Mouse (Mus musculus) embryo, embryonic 10 days (tissue): ENCODE data around the gene Masp1.

Experiments
- DNase-seq: peaks from one replicate; pipeline ENCODE4 v3.0.0-alpha.2; 2015; ENCODE audit warnings: low spot score

Masp1 gene

DNA sequence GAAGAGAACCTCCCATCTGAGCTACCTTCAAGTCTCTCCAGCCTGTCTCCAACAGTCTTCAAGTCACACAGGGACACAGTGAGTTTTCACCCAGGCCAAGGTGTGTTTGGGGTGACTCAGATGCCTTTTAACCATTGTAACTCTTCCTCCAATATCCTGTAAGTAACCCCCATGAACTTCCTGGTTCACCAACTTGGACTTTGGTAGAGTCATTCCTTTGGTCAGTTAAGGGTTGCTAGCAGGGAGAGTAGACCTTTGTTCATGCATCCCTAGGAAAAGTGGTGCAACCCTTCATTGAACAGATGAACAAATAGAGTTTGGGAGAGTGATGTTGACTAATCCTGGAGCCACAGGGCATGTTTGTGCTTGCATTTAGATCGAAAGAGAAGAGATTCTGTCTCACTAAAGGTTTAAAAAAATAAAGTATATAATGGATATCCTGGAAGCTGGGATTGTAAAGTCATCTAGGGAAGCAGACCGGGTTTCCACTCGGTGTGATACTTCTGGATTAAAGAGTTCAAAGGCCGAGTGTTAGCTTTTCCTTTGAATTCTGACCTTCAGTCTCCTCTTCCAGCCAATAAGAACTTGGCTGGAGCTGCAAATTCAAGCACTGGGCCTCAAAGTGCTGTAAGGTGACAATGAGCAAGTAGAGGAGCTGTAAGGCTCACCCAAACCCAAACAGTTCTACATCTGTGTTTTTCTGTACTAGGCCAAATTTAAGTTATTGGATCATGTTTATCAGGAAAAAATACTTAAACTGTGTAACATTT lies 9.3 kb downstream of the Masp1 start:
- no peak for DNase-seq

DNA sequence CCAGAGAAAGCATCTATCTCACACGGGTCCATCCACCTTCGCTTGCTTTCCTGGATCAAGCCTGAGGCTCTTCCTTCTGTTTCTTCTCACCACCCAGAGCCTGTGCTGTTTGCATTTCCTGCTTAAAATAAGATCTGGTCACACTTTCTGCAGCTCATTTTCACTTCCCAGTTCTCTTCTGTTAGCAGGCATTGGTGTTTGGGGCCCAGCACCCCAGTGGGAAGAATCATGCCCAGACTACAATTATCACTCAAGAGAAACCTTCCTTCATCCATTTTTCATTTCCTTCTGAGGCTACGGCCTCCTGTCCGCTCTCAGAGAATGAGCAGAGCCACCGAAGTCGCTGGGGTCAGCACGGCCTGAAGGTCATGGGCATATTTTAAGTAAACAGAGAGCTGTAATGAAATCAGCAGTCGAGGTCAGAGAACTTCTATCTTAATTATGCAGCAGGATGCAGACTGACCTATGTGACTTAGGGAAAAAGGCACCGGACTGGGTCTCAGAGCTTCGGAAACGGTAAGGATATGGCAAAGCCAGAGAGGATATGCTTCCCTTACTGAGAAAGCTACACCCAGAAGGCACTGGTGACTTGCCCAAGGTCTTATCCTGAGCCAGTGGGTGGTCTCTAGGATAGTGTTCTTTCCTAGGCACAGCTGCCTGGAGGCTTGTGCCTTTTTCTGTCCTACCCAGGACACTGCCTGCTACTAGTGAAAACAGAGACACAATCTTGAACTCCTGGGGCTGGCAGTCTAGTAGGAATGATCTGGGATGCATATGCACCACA lies 14.5 kb downstream of the Masp1 start:
- DNase-seq, result peak; percentile 37

DNA sequence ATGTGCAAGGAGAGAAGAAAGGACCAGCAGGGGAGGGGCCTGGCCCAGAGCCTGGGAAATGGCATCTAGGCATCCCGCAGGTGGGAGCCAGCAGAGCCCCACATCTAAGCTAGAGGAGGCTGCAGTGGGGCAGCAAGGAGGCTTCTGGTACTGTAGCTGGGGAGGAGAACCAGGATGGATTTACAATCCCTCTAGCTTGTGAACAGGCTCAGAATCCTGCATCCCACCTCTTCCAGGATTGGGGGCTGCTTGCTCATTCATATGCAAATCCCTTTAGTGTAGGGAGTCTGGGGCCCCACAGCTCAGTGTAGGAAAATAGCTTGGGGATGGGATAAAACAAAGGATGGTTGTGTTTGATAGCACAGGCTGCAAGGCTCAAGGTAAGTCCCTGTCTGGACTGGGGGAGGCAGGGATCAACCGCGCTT lies 16.3 kb downstream of the Masp1 start:
- DNase-seq, result peak; percentile 26

DNA sequence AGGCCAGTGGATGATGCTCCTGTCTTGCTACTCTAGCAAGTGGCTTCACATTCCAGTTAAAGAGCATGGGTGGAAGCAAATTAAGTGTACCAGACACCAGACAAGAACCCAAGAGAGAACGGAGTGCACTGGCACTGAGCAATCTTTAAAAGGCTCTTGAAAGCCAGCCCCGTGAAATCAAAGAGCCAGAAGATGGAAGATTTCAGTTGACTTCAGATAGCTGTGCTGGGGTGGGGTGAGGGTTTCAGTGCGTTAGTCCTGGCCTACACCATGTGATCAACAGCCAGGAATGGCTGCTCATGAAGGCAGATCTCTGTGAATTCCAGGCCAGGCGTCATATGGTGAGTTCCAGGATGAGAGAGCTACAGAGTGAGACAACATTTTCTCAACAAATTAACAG lies 17.3 kb downstream of the Masp1 start:
- no peak for DNase-seq

DNA sequence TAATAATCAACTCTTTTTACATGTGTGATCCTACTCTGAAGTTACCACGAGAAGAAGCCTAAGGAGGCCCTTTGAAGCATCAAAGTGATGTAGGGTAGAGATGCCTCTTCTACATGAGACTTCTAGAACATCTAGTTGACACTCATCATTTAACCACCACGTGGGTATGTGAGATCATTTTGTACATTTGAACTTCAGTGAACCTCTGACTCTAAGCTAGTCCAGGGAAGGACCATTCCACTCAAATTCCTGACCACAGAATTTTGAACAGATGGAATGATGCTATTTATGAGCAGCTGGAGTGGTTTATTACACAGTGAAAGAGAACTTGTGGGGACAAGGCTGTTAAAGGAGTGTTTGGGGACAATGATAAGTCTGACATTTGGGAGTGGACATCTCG lies 18.1 kb downstream of the Masp1 start:
- no peak for DNase-seq

DNA sequence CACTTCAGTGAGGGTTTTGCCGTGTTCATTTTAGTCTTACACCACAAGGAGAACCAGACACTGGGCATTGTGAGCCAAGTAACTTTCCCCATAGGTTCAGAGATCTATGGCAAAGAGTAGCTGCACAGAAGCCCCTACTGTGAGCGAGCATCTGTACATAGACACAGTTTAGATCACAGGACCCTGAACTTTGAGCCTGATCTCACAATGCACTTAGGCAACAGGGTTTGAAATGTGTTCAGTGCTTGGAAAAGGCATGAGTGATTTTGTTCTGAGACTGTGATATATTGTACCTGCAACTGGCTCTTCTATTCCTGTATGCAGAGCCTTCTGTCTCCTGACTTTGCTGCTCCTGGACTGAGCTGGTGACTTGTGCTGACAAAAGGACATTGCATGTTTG lies 19.3 kb downstream of the Masp1 start:
- no peak for DNase-seq

DNA sequence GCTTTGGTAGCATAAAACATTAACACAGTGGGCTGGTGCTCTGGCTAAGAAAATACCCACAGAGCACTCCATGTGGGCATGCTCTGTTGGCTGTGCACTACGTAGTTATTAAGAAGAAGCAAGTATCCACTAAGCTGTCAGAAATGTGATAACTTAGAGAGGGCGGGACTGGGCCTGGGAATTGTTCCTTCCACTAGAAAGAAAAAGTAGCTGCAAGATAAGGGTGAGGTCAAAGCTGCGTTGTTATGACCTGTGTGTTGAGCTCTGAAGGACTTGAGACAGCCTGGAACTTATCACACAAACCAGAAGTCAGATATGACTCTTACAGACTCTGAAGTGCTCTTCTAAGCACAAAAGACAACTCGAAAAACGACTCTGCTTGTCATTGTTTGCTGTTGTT lies 20.1 kb downstream of the Masp1 start:
- DNase-seq, result no peak

DNA sequence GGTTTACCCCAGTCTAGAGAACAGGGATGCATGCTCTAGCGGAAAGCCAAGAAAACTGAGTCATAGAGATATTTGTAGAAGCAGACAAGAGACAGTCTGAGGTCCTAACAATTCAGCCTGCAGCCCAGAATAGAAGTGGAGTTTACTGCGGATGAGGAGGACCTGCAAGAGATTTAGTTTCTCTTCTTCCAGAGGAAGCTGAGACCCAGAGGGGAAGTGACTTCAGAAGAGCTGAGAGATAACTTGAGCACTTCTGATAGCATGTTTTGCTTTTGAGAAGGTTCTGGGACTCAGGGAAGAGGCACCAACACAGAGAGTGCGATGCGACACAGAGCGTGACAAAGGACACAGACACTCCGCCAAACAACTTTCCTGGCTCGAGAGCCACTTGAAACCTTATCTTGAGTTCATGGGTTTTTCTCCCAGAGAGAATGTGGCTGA lies 21.9 kb downstream of the Masp1 start:
- no peak for DNase-seq

DNA sequence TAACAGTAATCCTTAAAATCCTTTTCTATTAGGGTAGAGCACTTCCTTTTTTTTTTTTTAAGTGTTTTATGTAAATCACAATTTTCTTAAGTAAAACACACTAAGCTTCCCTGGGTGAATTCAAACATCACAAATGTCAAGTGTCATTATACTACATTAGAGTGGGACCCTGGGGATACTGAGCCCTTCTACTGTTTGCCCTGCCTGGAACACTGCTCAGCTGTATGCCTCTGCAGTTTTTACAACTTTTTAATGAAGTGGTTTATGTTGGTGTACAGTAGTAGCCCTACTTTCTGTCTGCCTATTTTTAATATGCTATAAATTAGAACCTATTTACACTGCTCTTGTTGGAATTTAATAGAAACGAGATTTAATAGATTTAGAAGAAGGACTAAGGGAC lies 22.7 kb downstream of the Masp1 start:
- DNase-seq, result no peak

DNA sequence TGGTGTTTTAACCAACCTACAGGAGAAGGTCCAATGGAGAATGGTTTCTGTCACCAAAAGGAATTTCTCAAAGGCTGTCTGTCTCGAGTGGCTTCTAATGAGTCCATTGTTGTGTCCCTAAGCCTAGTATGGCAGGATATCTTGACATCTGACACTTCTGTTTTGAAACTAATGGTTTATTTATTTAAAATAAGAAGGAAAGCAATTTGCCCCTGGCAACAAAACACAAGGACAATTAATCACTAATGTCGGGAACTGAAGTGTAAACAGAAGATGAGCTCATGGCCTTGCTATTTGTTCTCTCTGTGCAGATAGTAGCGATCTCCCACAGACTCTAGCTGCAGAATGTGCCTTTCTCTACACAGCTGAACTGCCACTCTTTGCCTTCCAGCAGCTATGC lies 23.2 kb downstream of the Masp1 start:
- DNase-seq, result peak; percentile 71

DNA sequence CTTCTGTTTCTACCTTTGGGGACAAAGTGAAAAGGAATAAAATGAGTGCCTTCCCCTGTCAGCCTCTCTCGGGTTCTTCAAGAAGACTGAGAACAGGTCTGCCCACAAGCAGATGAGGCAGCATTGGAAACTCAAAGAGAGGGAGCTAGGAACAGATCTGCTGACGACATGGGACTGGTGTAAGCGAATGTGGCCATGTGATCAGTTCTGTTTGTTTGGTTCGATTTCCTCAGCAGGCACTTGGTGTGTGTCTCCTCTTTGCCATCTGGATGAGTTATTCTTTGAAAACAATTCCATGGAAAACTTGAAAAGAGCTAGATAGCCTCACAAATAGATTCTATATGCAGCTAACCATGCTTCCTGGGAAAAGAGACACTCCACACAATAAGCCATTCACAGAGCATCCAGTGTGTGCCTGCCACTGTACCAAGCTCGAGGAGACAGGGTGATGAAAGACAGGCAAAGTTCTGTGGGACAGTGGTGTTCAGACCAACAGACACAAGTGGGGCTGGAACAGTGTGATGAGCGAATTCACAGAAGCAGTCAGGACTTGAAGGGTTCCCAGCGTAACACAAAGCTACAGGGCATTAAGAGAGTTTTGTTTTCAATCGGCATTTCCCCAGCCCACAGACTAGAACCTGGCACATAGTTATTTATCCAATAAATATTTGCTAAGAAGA lies 24.2 kb downstream of the Masp1 start:
- no peak for DNase-seq

DNA sequence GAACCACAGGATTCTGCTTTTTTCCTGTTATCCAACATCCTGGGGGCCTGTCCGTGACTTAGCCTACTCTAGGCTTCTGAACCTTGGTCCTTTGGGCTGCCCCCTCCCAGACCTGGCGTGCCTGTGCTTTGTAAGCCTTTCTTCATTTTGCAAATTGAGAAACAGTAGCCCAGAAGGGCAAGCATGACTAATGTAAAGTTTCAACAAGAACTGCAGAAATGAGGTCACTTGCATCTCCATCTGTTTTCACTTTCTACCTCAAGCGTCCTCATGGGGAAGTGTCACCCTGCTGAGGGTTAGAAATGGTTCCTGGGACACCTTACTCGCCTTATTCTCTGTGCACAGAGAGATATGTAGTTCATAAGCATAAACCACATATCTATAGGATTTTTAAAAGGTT lies 27.8 kb downstream of the Masp1 start:
- no peak for DNase-seq

DNA sequence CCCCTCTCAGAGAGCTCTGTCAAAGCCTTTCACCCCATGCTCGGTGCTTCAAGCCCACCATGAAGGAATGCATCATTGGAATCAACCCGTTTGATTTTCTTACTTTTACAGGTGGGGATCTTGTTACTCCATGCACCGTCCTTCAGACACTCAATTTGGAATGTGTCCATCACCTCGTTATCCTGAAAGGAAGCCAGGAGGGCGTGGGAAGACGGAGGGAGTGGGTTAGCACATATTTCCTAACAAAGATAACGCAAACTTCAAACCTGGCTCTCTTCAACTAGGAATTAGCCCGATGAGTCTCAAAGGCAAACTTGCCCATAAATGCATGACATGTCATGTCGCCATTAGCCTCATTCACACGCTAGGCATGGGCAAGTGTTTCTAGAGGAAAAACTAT lies 37.3 kb downstream of the Masp1 start:
- no peak for DNase-seq

DNA sequence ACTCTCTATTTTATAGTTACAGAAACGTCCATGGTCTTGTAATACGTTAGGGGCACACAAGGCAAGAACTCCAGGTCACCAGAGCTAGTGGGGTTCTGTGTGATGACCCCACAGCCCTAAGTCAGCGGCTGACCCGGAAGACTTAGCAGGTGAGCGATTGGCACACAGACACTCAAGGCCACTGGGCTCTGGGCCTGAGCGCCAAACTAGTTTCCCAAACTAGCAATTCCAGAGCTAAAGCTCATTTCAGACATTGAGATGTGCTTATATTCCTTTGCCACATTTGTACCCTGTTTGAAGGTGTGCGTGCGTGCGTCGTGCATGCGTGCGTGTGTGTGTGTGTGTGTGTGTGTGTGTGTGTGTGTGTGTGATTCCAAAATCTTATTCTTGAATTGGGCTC lies 37.8 kb downstream of the Masp1 start:
- DNase-seq, result no peak

DNA sequence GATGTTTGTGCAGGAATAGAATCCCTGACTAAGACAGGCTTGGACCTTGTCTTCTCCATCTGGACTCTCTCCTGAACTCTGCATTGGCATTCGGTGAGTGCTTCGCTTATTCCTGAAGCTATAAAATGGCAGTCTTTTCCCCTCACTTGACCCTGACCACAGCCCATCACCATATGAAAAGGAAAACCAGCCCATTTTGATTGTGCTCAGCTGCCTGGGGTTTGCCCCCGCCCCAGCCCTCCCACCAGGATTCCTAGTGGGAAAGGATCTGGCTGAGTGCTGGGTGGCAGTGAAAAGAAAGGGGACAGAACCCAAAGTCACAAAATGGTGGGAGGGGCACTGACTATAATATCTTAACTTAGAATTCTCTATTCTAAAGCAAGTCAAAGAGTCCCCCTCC lies 38.4 kb downstream of the Masp1 start:
- DNase-seq, result no peak

DNA sequence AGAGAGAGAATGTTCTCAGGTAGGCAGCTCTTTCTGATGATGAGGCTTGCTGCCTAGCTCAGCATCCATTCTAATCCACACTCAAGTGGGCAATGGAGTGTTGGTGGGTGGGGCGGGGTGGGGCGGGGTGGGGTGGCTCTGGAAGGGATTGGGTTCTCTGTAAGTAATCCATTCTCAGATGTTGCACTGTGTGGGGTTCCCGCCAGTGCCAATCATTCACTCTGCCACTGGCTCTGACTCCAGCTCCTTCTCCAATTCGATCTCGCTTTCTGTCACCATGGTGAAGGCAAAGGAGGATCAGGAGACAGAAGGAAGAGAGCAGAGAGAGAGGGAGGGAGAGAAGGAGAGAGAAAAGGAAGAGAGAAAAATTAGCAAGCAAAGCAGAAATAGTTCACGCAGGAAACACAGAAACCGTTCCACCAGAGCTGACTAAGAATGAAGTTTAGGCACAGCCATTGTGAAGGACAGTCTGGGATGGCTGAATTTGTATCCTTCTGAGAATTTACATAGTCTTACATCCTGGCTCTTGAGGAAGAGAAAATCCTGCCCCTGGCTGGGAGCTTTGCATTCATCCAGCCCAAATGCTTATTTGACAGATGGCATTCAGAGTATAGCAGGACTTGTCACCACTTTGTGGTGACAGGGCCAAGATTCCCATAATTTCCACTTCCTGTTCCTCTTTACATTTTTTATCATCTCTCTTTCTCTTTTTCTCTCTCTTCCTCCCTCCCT lies 40.6 kb downstream of the Masp1 start:
- no peak for DNase-seq

DNA sequence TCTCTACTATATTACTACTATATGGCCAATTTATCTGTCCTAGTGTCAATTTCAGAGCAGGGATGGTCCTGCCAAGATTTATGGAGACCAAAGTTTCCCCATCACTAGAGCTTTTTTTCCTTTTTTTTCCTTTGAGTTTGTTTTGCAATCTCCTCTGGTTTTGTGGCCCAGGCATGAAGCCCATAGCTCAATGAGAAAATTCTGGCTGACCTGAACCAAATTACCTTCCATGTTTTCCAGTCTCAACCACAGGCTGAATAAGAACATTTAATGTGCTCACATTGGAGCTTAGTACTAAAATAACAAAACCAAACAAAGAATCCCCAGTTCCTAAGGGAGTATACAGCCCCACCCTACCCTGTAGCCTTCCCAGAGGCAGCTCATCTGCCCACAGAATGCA lies 44.0 kb downstream of the Masp1 start:
- DNase-seq, result no peak

DNA sequence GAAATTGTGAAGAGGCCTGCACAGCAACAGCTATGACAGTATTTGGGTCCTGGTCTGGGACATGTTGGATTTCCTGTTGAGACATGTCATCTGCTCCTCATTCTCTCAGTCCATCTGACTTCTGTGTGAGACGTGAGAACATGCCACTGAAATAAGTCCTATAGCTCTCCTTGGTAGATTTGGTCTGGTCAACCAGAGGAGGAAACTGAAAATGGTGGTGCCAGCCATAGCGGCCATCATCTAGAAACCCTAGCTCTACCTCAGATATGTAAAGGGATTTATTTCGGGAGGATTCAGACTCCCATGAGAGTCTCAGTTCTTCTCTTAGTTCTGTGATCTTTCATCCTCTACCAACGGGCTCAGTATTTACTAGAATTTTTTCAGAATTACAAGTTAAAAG lies 45.0 kb downstream of the Masp1 start:
- DNase-seq, result no peak

DNA sequence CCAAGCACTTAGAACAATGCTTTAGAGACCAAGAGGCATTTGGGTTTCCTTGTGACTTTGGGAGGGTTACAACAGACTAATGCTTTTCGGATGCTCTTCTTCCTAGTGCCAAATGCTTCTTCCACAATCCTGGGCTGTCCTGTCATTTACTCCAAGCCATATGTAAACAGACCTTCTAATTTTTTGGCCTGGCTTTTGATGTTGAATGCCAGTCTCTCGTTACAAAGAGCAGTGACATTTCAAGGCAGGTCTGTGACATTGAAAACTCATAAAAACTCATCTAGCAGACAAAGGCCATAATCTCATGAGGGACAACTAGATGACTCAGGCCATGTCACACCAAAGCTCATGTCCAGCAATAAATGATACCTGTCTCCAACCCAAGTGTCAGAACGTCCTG lies 48.6 kb downstream of the Masp1 start:
- no peak for DNase-seq

DNA sequence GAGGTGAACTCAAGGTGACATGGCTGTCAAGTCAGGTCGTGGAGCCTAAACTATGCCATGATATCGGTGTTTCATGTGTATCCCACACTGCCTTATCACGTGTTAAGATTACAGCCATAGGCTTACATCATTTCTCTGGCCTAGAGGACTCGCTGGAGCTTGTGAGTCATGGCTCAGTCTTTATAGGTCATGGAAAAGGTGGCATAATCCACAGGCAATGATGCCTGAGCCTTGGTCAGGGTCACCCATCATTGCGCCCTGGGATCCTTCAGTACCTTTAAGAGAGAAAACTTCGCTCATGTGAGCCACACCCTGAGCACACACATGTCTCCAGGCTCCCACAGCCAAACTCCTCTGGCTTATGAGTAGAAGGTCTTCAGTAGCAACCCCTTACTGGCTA lies 49.1 kb downstream of the Masp1 start:
- DNase-seq, result no peak

DNA sequence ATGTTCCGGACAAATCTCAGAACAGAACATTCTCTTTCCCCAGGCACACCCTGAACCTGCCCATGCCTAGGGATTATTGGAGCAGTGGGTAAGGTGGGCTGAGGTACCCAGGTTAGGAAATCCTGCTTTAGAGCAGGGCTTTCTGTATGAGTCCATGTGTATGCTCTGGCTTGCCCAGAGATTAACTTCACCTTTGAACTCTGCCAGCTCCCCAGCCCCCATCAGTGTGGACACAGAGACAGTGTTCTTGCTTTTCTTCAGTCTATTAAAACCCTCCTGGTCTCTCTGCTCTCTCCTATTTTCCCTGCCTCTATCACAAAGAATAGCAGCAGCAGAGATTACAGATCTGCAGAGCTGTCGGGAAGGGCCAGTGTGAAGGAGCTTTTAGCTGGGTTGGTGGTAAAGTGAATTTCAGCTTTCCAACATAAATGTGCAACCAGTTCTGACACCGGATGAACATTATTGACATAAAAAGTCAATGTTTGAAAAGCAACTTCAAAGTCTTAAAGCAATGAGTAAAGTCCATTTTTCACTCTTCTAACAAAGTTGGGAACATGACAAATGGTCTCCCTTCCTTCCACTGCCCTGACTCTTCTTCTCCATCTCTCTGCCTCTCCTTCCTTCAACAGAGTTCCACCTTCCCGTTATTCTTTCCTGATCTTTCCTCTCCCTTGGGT lies 56.8 kb downstream of the Masp1 start:
- no peak for DNase-seq
